Mouse (Mus musculus) gastrocnemius, postnatal 14 days (tissue): ENCODE measurements around the gene Oxsm. TPM values are rescaled to one million over a fixed set of nuclear protein-coding genes. Genes with fewer than 3 reads are reported as not detected.

Experiments used
- DNase-seq: peaks from one replicate; pipeline ENCODE4 v3.0.0; 2021; ENCODE audit warnings: mixed read lengths
- intact Hi-C: fragments of 180-260 bp; cut with DNase I; formaldehyde crosslinking; loops from one replicate; pipeline ENCODE4 v1.15.1; 2025; ENCODE audit warnings: low total_unique reads
- long read RNA-seq, 2 experiments: library from polyadenylated mRNA; stranded (forward); transcript quantifications; one replicate each; pipeline ENCODE4 v2.0.0; 2021
- total RNA-seq, 2 experiments: library from RNA; stranded (reverse); gene quantifications; 2 replicates each; pipeline ENCODE4 v1.2.3; 2021

Gene Oxsm
- total RNA-seq = 10 to 100 TPM; 10.1 to 12.1 TPM
- long read RNA-seq, experiment 1, partial matches to known transcripts = 0 of 5 reads
- long read RNA-seq, experiment 1, other reads (novel, unspliced or antisense) = 2 of 5 reads
- long read RNA-seq, experiment 2, partial matches to known transcripts = 0 of 9 reads
- long read RNA-seq, experiment 2, other reads (novel, unspliced or antisense) = 4 of 9 reads

DNA sequence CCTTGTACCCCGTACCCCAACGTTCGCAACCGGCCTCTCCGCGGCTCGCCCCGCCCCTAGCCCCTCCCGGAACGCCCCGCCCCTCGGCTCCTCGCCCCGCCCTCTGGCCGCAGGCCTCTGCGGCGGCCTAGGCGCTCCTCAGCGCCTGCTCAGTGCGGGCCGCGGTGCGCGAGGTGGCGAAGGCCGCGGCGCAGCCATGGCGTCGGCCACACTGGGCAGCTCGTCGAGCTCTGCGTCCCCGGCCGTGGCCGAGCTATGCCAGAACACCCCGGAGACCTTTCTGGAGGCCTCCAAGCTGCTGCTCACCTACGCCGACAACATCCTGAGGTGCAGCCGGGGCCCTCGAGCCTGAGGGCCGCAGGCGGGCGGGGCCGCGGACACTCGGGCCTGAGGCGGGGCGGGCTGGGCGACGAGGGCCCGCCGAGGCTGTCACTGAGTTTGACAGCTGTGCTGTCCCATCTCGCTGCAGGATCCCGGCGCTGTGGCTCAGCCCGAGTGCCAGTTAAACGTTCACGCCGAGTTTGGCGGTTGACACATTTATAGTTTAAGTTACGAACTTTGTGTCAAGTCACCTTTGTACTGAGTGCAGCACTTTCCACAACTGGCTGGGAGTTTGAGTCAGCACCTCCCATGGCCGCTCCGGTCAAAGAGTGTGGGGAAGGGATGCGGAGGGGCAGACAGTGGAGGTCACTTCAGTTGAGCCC is at the start of gene Oxsm, which contains the start of gene Ngly1:
TSS of gene Oxsm (minus strand) at position 638 of the 704 bp plus-strand sequence.
TSS of gene Ngly1 (plus strand) at position 110 of the 704 bp plus-strand sequence.
- intact Hi-C loops = loop anchor here (10.0 kb wide), 1 partner anchor 115 kb away; the partner anchor contains the start of gene Top2b
- peak; percentile 91 for DNase-seq

GRCm38 (mm10) chr14:16296816-16297468 is 47.3 kb upstream of the Oxsm start:
- intact Hi-C loops = no loop called here

DNA sequence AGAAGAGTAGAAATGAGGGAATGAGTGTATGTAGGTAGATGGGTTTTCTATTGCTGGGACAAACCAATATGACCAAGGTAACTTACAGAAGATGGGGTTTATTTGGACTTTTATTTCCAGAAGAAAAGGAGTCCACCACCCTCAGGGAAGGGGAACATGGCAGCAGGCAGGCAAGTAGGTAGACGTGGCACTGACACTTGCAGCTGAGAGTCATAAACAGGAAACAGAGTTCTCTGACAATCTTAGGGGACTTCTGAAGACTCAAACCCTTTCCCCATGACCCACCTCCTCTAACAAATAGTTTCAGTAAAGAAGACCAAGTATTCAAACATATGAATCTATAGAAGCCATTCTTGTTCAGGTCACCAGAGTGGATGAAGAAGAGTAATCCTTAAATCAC is 44.3 kb upstream of the Oxsm start:
- no peak for DNase-seq
- intact Hi-C loops = no loop called here

More at GRCm38 (mm10) chr14:16296816-16297468, 47.3 kb upstream of the Oxsm start:
- no peak for DNase-seq

DNA sequence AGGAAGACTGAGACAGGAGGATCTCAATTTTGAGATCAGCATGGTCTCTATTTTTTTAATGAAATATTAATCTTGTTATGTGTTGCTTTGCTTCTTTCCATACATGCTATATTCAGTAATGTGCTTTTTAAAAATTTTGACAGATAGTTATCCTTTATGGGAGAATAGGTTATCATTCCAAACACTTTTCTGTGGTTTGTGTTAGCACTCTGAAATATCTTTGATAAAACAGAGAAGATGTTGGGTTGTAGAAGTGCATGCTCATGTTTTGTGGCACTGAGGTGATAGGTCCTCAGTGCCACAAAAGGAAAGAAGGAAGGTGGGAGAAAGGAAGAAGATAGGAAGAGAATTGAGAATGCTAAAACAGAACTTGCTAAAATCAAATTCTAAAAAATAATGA is 43.4 kb upstream of the Oxsm start:
- DNase-seq = no peak
- intact Hi-C loops = no loop called here

DNA sequence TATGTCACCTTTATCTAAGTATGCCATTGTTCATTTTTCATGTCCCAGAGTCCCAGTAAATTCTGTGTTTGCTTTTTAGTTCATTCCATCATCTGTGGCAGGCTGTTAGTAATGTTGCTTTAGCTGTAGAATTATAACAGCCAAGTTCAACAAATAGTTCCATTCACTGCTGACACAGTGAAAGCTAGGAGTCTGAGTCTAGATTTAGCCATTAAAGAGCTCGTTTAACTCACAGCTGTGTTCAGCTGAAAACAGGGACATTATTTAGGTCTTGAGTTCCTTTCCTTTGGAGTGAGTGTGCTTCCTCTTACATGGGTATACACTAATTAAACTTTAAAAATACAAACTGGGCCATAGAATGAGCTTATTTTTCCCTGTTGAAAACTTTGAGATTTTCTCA is 42.8 kb upstream of the Oxsm start:
- intact Hi-C loops = no loop called here
- no peak for DNase-seq

DNA sequence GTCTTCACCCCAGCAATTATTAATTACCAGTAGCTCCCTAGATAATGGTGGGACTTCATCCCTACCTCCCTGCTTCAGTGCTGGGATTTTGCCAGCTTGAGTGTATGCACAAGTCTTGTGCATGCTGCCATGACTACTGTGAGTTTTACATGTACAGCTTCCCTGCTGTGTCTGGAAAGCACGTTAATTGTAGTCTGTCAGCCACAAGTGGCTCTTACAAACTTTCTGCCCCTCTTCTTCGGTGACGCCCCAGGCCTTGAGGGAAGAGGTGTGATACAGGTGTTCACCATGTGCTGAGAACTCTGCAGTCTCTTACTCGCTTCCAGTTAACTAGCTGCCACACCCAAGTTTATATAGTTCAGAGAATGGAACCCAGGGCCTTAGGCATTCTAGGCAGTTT is 34.4 kb upstream of the Oxsm start:
- intact Hi-C loops = no loop called here
- DNase-seq = no peak

GRCm38 (mm10) chr14:16279196-16279595 is 29.6 kb upstream of the Oxsm start:
- DNase-seq = no peak
- intact Hi-C loops = no loop called here

DNA sequence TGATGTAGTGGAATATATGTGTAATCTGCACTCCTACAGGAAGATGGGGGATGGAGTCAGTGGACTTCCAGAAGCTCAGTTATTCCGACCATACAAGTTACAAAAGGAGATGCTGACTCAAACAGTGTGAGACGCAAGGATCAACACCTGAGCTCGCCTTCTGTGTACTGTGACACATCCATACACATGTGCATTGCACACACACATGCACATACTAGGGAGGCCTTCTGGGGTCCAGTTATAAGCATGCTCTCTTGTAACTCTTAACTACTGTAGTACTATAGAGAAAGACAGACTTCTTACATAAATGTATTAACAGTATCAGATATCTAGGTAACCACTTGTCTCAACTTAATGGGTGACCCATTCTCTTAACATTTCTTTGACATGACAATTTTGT is 24.1 kb upstream of the Oxsm start:
- intact Hi-C loops = no loop called here
- DNase-seq = no peak

DNA sequence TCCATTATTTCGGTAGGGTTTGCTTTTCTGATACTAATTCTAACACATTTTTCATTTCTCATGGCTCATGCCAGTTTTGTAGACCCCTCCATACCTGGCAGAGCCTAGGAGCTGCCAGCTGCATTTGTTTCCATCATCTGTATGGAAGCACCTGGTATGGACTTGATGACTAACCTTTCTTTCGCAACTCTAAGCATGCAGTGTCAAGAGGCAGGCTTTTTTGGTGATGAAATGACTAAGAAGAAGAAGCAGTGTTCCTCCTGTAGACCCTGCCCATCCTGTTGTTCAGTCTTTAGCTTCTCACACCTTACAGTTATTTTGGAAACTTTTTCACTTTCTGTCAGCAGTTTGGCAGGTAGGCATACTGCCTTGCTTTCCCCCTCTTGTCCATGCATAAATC is 20.2 kb upstream of the Oxsm start:
- intact Hi-C loops = no loop called here
- DNase-seq = no peak

DNA sequence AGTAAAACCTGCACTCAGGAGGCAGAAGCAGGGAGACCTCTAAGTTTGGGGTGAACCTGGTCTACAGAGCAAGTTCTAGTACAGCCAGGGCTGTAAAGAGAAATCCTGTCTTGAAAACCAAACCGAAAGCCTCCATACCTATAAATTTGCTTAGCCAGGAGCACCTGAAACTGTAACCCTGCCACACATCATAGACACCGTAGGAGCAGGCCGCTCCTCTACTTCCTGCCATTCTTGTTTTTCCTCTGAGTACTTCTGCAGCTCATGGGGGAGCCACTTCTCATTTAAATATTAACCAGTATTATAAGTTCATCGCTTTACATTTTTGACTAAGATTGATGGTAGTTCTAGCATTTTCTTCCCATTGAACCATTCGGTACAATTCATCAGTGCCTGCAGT is 17.4 kb upstream of the Oxsm start:
- intact Hi-C loops = no loop called here
- no peak for DNase-seq

DNA sequence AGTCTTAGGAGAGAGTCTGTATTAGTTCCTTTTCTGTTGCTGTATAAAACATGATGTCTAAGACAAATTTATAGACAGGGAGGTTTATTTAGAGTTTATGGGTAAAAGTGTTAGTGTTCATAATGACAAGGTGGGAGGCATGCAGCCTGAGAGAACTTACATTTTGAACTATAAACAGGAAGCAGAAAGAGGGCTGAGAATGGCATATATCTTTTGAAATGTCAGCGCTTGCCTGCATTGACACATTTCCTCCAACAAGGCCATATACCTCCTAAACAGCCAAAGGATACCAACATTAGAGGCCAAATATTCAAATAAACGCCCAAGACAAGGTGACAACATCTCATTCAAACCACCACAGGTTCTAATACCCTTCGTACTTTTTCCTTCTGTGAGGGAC is 12.3 kb upstream of the Oxsm start:
- intact Hi-C loops = no loop called here

GRCm38 (mm10) chr14:16260541-16260940 is 10.9 kb upstream of the Oxsm start:
- DNase-seq = no peak
- intact Hi-C loops = no loop called here

More for the DNA sequence above, 12.3 kb upstream of the Oxsm start:
- DNase-seq = no peak

DNA sequence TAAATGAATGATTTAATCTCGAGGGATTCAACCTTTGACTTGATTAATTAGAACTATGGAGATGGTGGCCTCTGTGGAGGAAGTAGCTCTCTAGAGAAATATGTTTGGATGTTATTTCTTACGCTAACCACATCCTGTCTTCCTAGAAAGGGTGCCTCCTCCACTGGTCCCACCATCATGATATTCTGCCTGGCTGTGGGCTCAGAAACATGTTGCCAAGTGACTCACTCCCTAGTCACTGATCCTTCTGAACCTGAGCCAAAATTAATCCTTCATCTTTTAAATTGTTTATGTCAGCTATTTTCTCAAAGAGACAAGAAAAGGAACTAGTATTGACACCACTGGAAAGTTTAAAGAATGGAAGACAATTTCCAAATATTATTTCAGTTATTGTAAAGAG is 6.6 kb upstream of the Oxsm start:
- intact Hi-C loops = no loop called here
- no peak for DNase-seq

DNA sequence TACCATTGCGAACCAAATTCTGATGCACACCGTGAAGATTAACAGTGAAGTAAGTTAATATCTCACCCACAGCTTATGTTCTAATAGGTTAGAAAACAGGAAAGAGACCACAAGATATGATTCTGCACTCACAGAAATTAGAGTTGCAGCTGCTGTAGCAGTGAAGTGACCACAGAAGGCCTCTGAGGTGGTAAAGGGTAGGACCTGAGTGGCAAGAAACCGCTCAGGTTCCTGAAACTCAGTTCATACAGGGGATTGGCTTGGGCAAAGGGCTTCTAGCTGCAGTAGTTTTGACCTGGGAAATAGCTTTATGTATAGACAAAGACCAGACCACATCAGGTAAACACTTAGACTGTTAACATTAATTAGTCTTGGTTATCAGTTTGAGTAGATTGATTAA is 6.1 kb upstream of the Oxsm start:
- intact Hi-C loops = no loop called here

DNA sequence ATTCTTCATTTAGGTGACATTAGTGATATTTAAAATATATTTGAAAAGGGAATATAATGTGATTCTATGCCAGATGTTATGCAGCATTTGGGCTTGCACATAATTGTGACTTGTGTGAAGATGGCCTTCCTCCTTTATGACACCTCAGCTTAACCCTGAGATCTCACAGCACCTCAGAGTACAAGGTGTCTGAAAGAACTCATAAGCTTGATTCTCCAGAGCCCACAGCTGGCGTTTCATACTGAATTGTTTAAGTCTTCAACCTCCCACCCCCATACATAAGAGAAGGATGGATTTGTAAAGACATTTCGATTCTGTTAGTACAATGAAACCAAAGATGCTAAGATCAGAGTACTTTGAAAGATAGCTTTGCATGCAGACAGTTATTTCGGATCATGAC is 491 bp upstream of the Oxsm start:
- DNase-seq = no peak
- intact Hi-C loops = no loop called here

More for the DNA sequence above, 6.1 kb upstream of the Oxsm start:
- no peak for DNase-seq

DNA sequence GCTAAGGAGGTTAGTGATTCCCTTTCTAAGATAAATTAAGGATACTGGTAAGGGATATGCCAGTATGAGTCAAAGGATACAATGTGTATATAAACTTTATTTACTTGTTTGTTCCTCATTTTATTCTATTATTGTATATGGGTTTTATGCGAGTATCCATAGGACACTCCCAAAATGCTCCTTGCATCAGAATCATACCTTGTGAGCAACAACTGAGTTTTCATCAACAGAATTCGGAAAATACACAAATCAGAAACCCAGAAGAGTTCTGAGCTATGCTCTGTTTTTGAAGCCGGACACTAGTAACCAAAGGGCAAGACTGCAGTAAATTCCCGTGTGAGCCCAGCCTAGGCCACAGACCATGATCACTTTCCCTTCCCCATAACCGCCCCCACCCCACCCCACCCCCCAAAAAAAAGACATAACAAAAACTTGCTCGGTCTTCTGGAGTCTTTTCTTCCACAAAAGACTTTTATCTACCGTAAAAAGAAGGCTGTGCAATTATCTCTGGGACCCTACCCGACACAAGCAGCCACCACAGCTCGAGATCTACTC is 928 bp downstream of the Oxsm start:
- intact Hi-C loops = loop anchor here (10.0 kb wide), 1 partner anchor 116 kb away; the partner anchor contains the start of gene Top2b
- no peak for DNase-seq

GRCm38 (mm10) chr14:16248135-16248534 is 1.5 kb downstream of the Oxsm start:
- intact Hi-C loops = loop anchor here (10.0 kb wide), 1 partner anchor 117 kb away; the partner anchor contains the start of gene Top2b
- DNase-seq = no peak

DNA sequence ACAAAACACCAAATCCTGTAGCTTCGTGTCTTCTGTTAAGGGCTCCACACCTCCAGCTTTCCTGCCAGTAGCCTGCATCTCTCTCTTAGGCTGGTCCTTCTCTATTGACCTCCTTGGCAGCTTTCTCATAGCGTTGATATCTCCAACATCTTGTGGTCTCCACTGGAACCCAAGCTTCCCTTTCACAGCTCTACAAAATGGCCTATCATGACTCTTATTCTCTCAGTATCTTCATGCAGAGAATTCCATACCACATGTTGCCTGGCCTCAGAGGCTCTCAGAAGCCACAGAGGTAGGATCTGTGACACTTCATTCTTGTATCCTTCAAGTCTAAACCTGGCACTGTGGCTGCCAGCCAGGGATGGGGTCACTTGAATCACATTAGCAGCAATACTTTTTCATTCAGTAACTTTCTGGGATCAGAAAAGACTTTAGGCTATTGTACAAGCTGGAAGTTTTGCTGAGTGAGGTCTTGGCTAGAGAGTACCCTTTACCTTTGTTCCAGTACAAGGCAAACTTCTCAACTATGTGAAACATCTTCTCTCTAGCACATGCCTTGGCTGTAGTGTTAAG is 3.2 kb downstream of the Oxsm start:
- no peak for DNase-seq
- intact Hi-C loops = loop anchor here (10.0 kb wide), 1 partner anchor 118 kb away; the partner anchor contains the start of gene Top2b

DNA sequence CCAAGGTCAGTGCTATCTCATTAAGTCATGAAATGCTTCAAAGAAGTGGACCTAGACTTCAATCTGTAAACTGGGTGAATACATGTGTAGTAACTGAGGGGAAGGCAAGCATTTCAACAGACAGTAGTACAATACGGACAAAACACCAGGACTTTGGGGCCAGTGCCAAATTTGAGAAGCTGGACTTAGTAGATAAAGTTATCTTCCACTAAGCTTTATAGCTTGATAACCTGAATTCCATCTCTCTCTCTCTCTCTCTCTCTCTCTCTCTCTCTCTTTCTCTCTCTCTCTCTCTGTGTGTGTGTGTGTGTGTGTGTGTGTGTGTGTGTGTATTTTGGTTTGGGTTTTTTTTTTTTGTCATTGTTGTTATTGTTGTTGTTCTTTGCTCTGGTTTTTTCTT is 4.5 kb downstream of the Oxsm start:
- intact Hi-C loops = loop anchor here (10.0 kb wide), 1 partner anchor 120 kb away; the partner anchor contains the start of gene Top2b
- DNase-seq = no peak

DNA sequence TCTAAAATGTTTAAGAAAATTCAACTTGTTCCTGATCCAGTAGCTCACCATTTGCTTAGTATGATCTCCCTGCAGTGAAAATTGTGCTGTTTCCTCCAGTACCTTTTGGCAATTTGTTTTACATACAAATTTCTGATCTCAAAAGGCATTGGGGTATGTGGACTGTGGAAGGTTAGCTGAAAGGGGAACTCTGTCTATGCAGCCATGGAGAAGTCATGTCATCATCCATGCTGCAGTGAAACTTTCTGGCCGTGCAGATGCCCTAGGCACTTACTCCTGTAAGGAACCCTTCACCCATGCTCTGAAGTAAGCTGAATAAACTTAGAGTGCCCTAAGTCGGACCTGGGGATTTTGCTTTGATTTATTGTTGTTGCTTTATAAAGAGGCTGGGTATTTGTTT is 5.2 kb downstream of the Oxsm start:
- DNase-seq = no peak
- intact Hi-C loops = loop anchor here (10.0 kb wide), 1 partner anchor 120 kb away; the partner anchor contains the start of gene Top2b
